Mouse (Mus musculus) ES-E14 (cell line): ENCODE measurements around the gene Arid1a.

Experiments used
- ZC3H11A ChIP-seq: IDR thresholded peaks from 2 replicates; pipeline ENCODE4 v1.6.1; 2012; ENCODE audit warnings: low read depth, mild to moderate bottlenecking, inconsistent platforms, low read length, borderline replicate concordance
- ZNF384 ChIP-seq: IDR thresholded peaks from 2 replicates; pipeline ENCODE4 v1.6.1; 2012; ENCODE audit warnings: low read depth, low read length, inconsistent platforms

- TF ChIP-seq ZC3H11A (no peak), ZNF384 (no peak)
These were observed 93.6 kb downstream of the Arid1a start for GRCm38 (mm10) chr4:133662945-133663344.
